Mouse (Mus musculus) hindbrain, embryonic 15.5 days (tissue): ENCODE measurements around the gene Prkce. TPM values are rescaled to one million over a fixed set of nuclear protein-coding genes. Genes with fewer than 3 reads are reported as not detected.

Experiments
- ATAC-seq: fragments of 200-750 bp; cut with Nextera tagmentation; 2 replicates; pipeline ENCODE4 v1.8.0; 2017; ENCODE audit warnings: low read depth, moderate number of reproducible peaks, moderate TSS enrichment; ENCODE audit not compliant: low FRiP score
- H3K27ac ChIP-seq: fragments of 300-500 bp; sonication (generic); replicated peaks from 2 replicates; pipeline ENCODE4 v1.5.1; 2015; ENCODE audit warnings: mild to moderate bottlenecking, inconsistent platforms
- H3K27me3 ChIP-seq: fragments of 300-500 bp; sonication (generic); 2 replicates; pipeline ENCODE4 v1.6.1; 2015; ENCODE audit warnings: control low read depth, inconsistent platforms
- H3K36me3 ChIP-seq: fragments of 300-500 bp; sonication (generic); 2 replicates; pipeline ENCODE4 v1.6.1; 2015; ENCODE audit warnings: control low read depth, inconsistent platforms
- H3K4me1 ChIP-seq: fragments of 300-500 bp; sonication (generic); replicated peaks from 2 replicates; pipeline ENCODE4 v1.6.1; 2015; ENCODE audit warnings: control low read depth, inconsistent platforms
- H3K4me2 ChIP-seq: fragments of 300-500 bp; sonication (generic); 2 replicates; pipeline ENCODE4 v1.6.1; 2015; ENCODE audit warnings: moderate library complexity, mild to moderate bottlenecking, inconsistent platforms
- H3K4me3 ChIP-seq: fragments of 300-500 bp; sonication (generic); 2 replicates; pipeline ENCODE4 v1.5.1; 2015; ENCODE audit warnings: mild to moderate bottlenecking, inconsistent platforms
- H3K9ac ChIP-seq: fragments of 300-500 bp; sonication (generic); 2 replicates; pipeline ENCODE4 v1.6.1; 2015; ENCODE audit warnings: inconsistent platforms
- H3K9me3 ChIP-seq: fragments of 300-500 bp; sonication (generic); 2 replicates; pipeline ENCODE4 v1.6.1; 2016; ENCODE audit warnings: control low read depth, inconsistent platforms
- WGBS: fragments of 180-500 bp; shearing (Covaris S2); methylation state at CpG from one replicate; pipeline ENCODE4 v1.1.7; 2015; 5-methylcytosine and 5-hydroxymethylcytosine counted together
- polyA plus RNA-seq: library from polyadenylated mRNA; unstranded; fragments of >200 nt; fragmentation: Nextera tagmentation; extraction: Ambion mirVana; gene quantifications from 2 replicates; pipeline ENCODE4 v1.2.1, GENCODE M21; 2015

The Prkce gene
- polyA plus RNA-seq, 1 experiment from 2014 or later = 45.7 TPM

GRCm38 (mm10) chr17:86420646-86421338 is 253.2 kb downstream of the Prkce start:
- ATAC-seq = no peak
- 0 out of 2 replicates have a peak overlapping the region, but pooled peaks have one; percentile 6 for H3K27ac ChIP-seq
- no peak overlapping the region for H3K4me2 ChIP-seq
- H3K9ac ChIP-seq = no peak overlapping the region
- H3K27me3 ChIP-seq = no peaks in the 10 kb centered on the region
- WGBS = 71% methylated on average over 10 of the region's 10 CpGs
- H3K36me3 ChIP-seq = no peaks in the 10 kb centered on the region
- no peaks in the 10 kb centered on the region for H3K9me3 ChIP-seq
- H3K4me1 ChIP-seq = peaks cover 21% of the 10 kb centered on the region
- no peak overlapping the region for H3K4me3 ChIP-seq

GRCm38 (mm10) chr17:86422023-86422422 is 254.4 kb downstream of the Prkce start:
- Histone ChIP-seq H3K9me3 (no peaks in the 10 kb centered on the region), H3K9ac (no peak overlapping the region), H3K27ac (no peak overlapping the region), H3K4me1 (peaks cover 11% of the 10 kb centered on the region), H3K36me3 (no peaks in the 10 kb centered on the region), H3K4me3 (no peak overlapping the region), H3K4me2 (no peak overlapping the region), H3K27me3 (no peaks in the 10 kb centered on the region)
- 81% methylated on average over 4 of the region's 4 CpGs for WGBS
- no peak for ATAC-seq

GRCm38 (mm10) chr17:86429877-86430276 is 262.3 kb downstream of the Prkce start:
- Histone ChIP-seq H3K27me3 (no peaks in the 10 kb centered on the region), H3K36me3 (no peaks in the 10 kb centered on the region), H3K27ac (no peak overlapping the region; the same call in 1 of the 2 replicates), H3K9me3 (no peaks in the 10 kb centered on the region), H3K4me3 (no peak overlapping the region), H3K4me1 (no peaks in the 10 kb centered on the region), H3K9ac (no peak overlapping the region), H3K4me2 (no peak overlapping the region)
- WGBS = 64% methylated on average over 6 of the region's 6 CpGs
- peak; percentile 73; the same call in 1 of the 2 replicates for ATAC-seq

GRCm38 (mm10) chr17:86433117-86433516 is 265.5 kb downstream of the Prkce start:
- Histone ChIP-seq H3K9ac (no peak overlapping the region), H3K27me3 (no peaks in the 10 kb centered on the region), H3K27ac (no peak overlapping the region), H3K36me3 (no peaks in the 10 kb centered on the region), H3K4me2 (no peak overlapping the region), H3K9me3 (no peaks in the 10 kb centered on the region), H3K4me3 (no peak overlapping the region), H3K4me1 (no peaks in the 10 kb centered on the region)
- ATAC-seq = no peak
- 65% methylated on average over 2 of the region's 2 CpGs for WGBS

- Histone ChIP-seq H3K4me2 (no peak overlapping the region), H3K27ac (no peak overlapping the region), H3K27me3 (no peaks in the 10 kb centered on the region), H3K36me3 (no peaks in the 10 kb centered on the region), H3K4me1 (no peaks in the 10 kb centered on the region), H3K9ac (no peak overlapping the region), H3K4me3 (no peak overlapping the region), H3K9me3 (no peaks in the 10 kb centered on the region)
- WGBS = 81% methylated on average over 11 of the region's 11 CpGs
- ATAC-seq = no peak
Observed at GRCm38 (mm10) chr17:86433813-86434212, 266.2 kb downstream of the Prkce start.

- ATAC-seq = no peak
- Histone ChIP-seq H3K4me3 (no peak overlapping the region), H3K9me3 (no peaks in the 10 kb centered on the region), H3K4me2 (no peak overlapping the region), H3K9ac (no peak overlapping the region), H3K27me3 (no peaks in the 10 kb centered on the region), H3K4me1 (no peaks in the 10 kb centered on the region), H3K36me3 (no peaks in the 10 kb centered on the region), H3K27ac (no peak overlapping the region)
- WGBS = 65% methylated on average over 2 of the region's 2 CpGs
Observed at GRCm38 (mm10) chr17:86434781-86435180, 267.2 kb downstream of the Prkce start.

GRCm38 (mm10) chr17:86435570-86435969 is 268.0 kb downstream of the Prkce start:
- no peak for ATAC-seq
- Histone ChIP-seq H3K9me3 (no peaks in the 10 kb centered on the region), H3K4me3 (no peak overlapping the region), H3K27ac (no peak overlapping the region), H3K4me2 (no peak overlapping the region), H3K4me1 (no peaks in the 10 kb centered on the region), H3K9ac (no peak overlapping the region), H3K36me3 (no peaks in the 10 kb centered on the region), H3K27me3 (no peaks in the 10 kb centered on the region)
- WGBS = 96% methylated on average over 1 of the region's 1 CpGs

- no peaks in the 10 kb centered on the region for H3K27me3 ChIP-seq
- H3K4me2 ChIP-seq = no peak overlapping the region
- no peak overlapping the region for H3K4me3 ChIP-seq
- WGBS = 98% methylated on average over 2 of the region's 2 CpGs
- H3K9me3 ChIP-seq = no peaks in the 10 kb centered on the region
- ATAC-seq = 0 out of 2 replicates have a peak, but pooled peaks have one; percentile 24
- no peak overlapping the region for H3K27ac ChIP-seq
- no peaks in the 10 kb centered on the region for H3K36me3 ChIP-seq
- no peaks in the 10 kb centered on the region for H3K4me1 ChIP-seq
- H3K9ac ChIP-seq = no peak overlapping the region
Observed at GRCm38 (mm10) chr17:86435984-86436383, 268.4 kb downstream of the Prkce start.

- no peaks in the 10 kb centered on the region for H3K27me3 ChIP-seq
- WGBS = 93% methylated on average over 12 of the region's 12 CpGs
- no peak overlapping the region for H3K4me2 ChIP-seq
- H3K9me3 ChIP-seq = no peaks in the 10 kb centered on the region
- no peak overlapping the region for H3K27ac ChIP-seq
- no peaks in the 10 kb centered on the region for H3K36me3 ChIP-seq
- H3K4me3 ChIP-seq = no peak overlapping the region
- no peak for ATAC-seq
- H3K9ac ChIP-seq = no peak overlapping the region
- H3K4me1 ChIP-seq = no peaks in the 10 kb centered on the region
Observed at GRCm38 (mm10) chr17:86436583-86437370, 269.2 kb downstream of the Prkce start.

- no peaks in the 10 kb centered on the region for H3K36me3 ChIP-seq
- H3K4me1 ChIP-seq = no peaks in the 10 kb centered on the region
- H3K27me3 ChIP-seq = no peaks in the 10 kb centered on the region
- H3K27ac ChIP-seq = no peak overlapping the region
- H3K9me3 ChIP-seq = no peaks in the 10 kb centered on the region
- H3K4me2 ChIP-seq = no peak overlapping the region
- 81% methylated on average over 20 of the region's 20 CpGs for WGBS
- no peak overlapping the region for H3K9ac ChIP-seq
- no peak overlapping the region for H3K4me3 ChIP-seq
- no peak for ATAC-seq
Observed at GRCm38 (mm10) chr17:86437516-86438277, 270.1 kb downstream of the Prkce start.

GRCm38 (mm10) chr17:86438278-86438661 is 270.7 kb downstream of the Prkce start:
- H3K9ac ChIP-seq = no peak overlapping the region
- no peaks in the 10 kb centered on the region for H3K27me3 ChIP-seq
- no peaks in the 10 kb centered on the region for H3K9me3 ChIP-seq
- H3K4me2 ChIP-seq = no peak overlapping the region
- no peaks in the 10 kb centered on the region for H3K4me1 ChIP-seq
- no peak for ATAC-seq
- H3K27ac ChIP-seq = no peak overlapping the region
- WGBS = 85% methylated on average over 3 of the region's 3 CpGs
- H3K4me3 ChIP-seq = no peak overlapping the region
- H3K36me3 ChIP-seq = no peaks in the 10 kb centered on the region

GRCm38 (mm10) chr17:86438763-86439162 is 271.2 kb downstream of the Prkce start:
- Histone ChIP-seq H3K4me1 (no peaks in the 10 kb centered on the region), H3K27me3 (no peaks in the 10 kb centered on the region), H3K27ac (no peak overlapping the region), H3K9ac (no peak overlapping the region), H3K4me3 (no peak overlapping the region), H3K9me3 (no peaks in the 10 kb centered on the region), H3K36me3 (no peaks in the 10 kb centered on the region), H3K4me2 (no peak overlapping the region)
- ATAC-seq = no peak
- 87% methylated on average over 5 of the region's 5 CpGs for WGBS
